ENCODE assay signal across 18 mouse cellular contexts in the genomic region with DNA sequence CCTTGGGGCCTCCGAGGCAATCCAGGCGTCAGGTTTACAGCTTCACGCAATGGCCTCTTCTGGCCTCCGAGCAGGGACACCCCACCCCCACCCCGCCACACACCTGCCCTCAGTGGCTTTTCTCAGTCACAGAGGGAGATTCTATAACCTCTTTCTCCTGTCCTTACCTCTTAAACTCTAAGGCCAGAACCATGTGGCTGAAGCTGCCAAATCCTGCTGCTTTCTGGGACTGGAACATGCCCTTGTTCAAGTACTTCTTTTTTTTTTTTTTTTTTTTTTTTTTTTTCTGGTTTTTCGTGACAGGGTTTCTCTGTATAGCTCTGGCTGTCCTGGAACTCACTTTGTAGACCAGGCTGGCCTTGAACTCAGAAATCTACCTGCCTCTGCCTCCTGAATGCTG. TPM values are rescaled to one million over a fixed set of nuclear protein-coding genes. Genes with fewer than 3 reads are reported as not detected.
"Had no signal": no experiment of that assay in that cellular context is flagged by ENCODE, and none has a peak within 500 bp of the region (broad histone marks: within the 10 kb centered on the region; RNA-seq: fewer than 3 reads in every experiment).

No protein-coding gene starts in this region.

RNA-seq across cellular contexts. Expression of a gene that starts 25.0 kb away (rescaled TPM):
- total RNA-seq: heart, postnatal 14 days; heart, postnatal 25 days; heart, postnatal 36 days; heart, postnatal 4 days; hematopoietic stem cell, adult 5-6 weeks; hindbrain, postnatal 0 days; layer of hippocampus, adult 18-20 months; layer of hippocampus, adult 2 months; layer of hippocampus, adult 8-10 months; layer of hippocampus, postnatal 10 days; layer of hippocampus, postnatal 14 days; layer of hippocampus, postnatal 25 days; layer of hippocampus, postnatal 36 days; left cerebral cortex, adult 18-20 months; left cerebral cortex, adult 2 months; left cerebral cortex, adult 8-10 months; left cerebral cortex, postnatal 10 days had no signal
- polyA plus RNA-seq: inflammation-experienced regulatory T-cells, adult 6 months had no signal
